Mouse (Mus musculus) adrenal gland, postnatal 10 days (tissue): Measurements from ENCODE around the gene Chd4. TPM values are rescaled to one million over a fixed set of nuclear protein-coding genes. Genes with fewer than 3 reads are reported as not detected.

Source experiments
- DNase-seq: peaks from one replicate; pipeline ENCODE4 v3.0.0; 2021; ENCODE audit warnings: mixed read lengths
- total RNA-seq, 2 experiments: library from RNA; stranded (reverse); gene quantifications; 2 replicates each; pipeline ENCODE4 v1.2.3; 2021

The Chd4 gene
- total RNA-seq, 2 experiments from 2014 or later, result 156 to 198 TPM

DNA sequence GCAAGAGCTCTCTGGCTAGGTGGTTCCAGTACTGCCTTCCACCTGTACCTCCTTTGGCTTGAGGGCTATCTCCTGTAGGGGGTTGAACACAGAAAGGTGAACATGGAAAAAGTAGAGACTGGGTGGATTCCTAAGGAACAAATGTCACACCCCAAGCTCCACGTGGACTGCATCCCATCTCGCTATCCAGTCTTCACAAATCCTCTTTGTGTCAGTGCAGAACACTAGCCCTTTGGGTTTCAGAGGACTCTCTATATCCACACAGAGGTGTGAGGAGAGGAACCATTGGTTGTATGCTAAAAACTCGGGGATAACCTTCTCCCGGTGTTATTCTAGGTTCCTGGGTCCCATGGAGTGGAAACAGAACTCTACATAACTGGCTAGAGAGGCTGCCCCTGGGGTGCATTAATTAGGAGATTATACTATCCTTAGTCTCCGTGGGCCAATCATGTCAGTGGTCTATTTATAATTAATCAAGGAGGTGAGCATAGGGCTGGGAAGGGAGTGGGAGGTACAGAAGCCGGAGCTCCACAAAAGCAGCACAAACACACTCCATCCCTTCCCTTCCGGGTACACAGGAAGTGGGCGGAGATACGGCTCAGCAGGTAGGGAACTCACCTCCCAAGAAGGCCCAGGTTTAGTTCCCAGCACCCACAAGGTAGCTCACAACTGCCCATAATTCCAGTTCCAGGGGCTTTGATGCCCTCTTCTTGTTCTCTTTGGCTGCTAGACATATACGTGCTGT, 5.3 kb upstream of the Chd4 start:
- DNase-seq, result no peak

- DNase-seq, result no peak
Measured at GRCm38 (mm10) chr6:125092372-125092771, 3.4 kb upstream of the Chd4 start.

DNA sequence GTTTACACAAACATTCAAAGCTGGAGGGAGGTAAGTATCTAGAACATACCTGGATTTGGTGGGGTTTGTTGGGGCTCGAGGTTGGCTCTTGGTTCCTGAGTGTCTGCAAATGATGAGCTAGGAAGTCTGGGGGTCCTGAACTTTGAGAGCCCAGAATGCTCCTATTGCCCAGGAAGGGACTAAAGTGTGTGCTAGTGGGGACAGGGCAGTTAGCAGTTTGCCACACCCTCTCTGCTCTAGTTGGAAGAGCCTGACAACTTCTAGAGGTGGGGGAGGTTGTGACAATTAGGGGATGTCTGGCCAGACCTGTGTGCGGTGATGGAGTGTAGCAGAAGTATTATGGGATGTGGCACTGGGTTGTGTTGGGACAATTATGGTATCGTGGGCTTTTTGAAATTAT, 938 bp upstream of the Chd4 start:
- DNase-seq, result no peak

DNA sequence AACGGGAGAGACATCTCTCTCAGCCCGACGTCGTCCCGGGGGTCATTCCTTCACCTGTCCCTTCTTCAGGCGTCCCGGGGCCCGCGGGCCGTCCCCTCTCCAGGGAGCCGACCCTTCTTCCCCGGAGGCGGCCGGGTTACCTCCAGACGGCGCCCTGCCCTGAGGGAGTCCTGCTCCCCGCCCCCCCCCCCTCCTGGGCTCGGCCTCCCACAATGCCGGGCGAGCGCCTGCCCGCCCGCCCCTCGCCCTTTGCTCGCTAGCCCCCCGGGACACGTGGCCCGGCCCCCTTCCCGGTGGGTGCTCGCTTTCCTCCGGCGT, 457 bp downstream of the Chd4 start:
- no peak for DNase-seq

DNA sequence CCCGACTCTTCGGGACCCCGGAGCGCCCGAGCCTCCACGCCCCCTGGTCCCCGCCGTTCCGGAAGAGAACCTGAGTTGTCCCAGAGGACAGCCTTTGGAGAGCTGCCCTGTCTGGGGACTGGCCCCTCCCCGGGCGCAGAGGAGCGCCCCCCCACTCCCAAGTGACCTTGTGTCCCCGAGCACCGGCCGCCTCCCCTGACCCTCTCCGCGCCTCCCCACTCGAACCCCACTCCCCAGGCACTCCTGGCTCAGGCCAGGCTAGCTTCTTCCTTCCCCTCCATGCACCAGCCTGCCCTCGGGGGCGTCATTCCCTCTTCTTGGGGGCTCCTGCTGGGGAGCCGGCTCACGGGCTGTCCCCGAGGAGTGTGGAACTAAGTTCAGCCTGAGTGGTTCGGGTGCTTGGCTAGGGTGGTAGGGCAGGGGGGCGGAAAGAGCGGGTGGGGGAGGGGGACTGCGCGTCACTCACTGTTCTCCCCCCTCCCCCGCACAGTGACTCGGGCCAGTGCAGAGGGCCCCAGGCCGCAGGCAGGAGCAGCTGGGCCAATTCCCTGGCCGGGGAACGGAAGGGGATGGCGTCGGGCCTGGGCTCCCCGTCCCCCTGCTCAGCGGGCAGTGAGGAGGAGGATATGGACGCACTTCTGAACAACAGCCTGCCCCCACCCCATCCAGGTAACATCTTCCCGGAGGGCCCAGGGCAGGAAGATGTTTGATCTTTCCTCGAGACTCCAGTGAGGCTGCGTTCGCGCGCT, 990 bp downstream of the Chd4 start:
- DNase-seq, result peak; percentile 82

- DNase-seq, result no peak
Measured at GRCm38 (mm10) chr6:125097346-125097689, 1.5 kb downstream of the Chd4 start.

DNA sequence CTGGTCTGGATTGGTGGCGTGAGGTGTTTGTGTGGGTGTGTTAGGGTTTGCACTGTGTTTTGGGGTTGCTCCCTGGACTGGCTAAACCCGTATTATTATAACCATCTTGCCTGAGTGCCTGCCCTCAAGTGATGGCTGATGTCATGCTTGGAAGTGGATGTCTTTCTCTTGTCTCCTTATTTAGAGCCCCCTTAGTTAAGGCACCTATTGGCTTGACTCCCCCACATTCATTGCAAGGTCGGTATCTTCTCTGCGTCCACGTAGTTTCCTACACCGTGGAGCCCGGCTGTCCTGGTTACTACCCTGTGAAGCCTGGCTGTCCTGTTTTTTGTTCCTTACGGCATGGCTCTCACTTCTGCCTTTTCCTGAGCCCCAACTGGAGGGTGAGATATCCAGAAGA, 2.2 kb downstream of the Chd4 start:
- DNase-seq, result no peak

DNA sequence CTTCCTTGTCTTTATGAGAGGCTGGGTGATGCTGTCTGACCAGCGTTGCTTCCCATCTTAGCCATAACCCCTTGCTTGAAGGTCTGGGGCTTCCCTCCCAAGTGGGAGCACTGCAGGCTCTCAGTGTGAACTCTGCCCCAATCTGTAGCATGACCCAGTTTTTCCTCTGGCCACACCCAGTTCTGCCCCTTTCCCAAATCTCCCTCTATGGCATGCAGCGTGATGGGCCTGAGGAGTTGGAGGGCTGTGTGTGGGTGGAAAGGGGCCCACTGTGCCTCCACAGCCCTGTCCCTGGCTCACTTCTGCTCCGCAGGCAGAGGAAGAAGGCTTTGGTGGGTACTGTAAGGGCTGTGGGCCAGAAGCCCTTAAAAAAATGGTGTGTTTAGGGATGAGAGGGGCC, 2.7 kb downstream of the Chd4 start:
- DNase-seq, result peak; percentile 37

DNA sequence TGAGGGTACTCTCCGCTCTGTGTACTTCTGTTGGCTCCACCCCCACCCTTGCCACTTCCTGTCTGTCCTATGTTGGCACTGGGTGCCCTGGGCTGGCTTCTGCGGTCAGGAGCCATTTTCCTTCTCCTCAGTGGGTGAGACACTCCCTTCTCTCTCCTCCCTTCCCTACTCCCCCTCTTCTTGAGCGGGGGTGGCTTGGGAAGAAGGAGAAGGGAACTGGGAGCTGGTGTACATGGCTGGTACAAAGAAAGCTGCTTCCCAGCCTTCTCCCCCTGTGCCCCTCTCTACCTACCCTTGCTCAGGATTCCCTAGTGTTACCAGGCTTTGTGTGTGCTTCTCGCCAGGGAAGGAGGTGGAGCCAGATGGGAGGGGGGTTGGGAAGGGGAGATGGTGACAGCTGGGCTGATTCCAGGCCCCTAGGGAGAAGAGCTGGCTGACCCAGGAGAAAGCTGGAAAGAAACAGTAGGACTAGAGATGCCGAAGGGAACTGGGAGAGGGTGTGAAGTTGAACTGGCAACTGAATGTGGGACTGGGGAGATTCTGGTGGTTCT, 3.7 kb downstream of the Chd4 start:
- peak; percentile 66 for DNase-seq

DNA sequence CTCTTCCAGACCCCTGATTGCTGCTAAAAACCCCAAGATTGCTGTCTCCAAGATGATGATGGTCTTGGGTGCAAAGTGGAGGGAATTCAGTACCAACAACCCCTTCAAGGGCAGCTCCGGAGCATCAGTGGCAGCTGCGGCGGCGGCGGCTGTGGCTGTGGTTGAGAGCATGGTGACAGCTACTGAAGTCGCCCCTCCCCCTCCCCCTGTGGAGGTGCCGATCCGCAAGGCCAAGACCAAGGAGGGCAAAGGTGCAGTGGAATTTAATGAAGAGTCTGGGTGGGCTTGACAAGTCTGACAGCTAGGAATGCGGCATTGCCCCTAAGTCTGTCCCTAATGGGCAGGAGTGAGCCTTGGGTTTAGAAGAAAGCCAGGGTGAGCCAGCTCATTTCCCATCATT, 5.7 kb downstream of the Chd4 start:
- no peak for DNase-seq

GRCm38 (mm10) chr6:125104223-125104622, 8.4 kb downstream of the Chd4 start:
- no peak for DNase-seq

- DNase-seq, result no peak
Measured at GRCm38 (mm10) chr6:125107705-125108104, 11.9 kb downstream of the Chd4 start.

GRCm38 (mm10) chr6:125109371-125109770, 13.6 kb downstream of the Chd4 start:
- DNase-seq, result no peak

DNA sequence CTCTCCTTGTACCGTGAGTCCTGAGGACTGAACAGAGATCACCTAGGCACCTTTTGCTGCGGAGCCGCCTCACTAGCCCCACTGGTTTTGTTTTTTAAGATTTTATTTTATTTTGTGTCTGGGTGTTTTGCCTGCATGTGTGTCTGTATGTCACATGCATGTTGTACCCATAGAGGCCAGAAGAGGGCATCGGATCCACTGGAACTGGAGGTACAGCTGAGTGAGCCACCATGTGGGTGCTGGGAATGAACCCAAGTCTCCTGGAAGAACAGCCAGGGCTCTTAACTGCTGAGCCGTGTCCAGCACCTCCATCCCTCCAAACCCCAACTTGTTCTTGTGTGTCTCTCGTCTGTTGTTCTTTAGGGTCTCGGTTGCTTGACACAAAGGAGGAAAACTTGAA, 15.1 kb downstream of the Chd4 start:
- DNase-seq, result peak; percentile 59

DNA sequence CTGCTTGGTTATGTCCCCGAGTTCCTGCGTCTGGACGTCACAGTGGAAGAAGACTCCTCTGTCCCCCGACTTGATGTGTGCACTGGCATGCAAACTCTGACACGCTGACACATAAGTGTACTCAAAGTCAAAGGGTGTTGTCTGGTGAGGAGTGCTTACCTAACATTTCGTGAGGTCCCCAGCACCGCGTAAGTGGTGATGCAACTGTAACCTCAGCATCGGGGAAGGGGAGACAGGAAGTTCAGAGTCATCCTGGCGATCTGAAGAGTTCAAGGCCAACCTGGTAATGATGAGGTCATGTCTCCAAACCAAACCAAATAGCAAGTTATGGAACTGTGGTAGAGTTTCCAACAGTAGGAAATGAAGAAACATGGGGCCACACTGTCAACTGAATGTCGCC, 16.8 kb downstream of the Chd4 start:
- DNase-seq, result no peak

DNA sequence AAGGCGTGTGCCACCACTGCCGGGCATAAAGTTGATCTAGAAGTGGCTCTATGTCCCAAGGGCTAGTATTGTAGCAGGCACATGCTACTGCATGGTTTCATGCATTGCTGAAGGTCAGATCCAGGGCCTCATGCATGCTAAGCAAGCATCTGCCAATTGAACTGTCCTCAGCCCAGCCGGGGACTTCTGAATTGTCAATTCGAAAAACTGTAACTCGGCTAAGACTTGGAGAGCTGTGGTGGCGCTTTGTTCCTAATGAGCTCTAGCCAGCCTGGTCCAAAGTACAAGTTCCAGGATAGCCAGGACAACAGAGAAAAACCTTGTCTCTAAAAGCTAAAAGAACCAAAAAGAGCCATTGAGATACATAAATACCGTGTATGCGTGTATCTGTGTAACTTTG, 23.6 kb downstream of the Chd4 start:
- DNase-seq, result no peak

DNA sequence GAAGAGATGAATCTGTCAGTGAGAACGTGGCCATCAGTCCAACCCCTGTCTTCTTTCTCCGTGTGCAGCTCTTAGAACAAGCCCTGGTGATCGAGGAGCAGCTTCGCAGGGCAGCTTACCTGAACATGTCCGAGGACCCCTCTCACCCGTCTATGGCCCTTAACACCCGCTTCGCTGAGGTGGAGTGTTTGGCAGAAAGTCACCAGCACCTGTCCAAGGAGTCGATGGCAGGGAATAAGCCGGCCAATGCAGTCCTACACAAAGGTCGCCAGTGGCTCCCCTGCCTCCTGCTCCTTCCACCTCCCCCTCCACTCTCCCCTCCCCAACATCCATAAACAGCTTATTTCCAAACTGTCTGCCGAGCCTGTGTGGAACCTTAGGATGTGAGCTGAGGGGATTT, 32.9 kb downstream of the Chd4 start:
- DNase-seq, result no peak

DNA sequence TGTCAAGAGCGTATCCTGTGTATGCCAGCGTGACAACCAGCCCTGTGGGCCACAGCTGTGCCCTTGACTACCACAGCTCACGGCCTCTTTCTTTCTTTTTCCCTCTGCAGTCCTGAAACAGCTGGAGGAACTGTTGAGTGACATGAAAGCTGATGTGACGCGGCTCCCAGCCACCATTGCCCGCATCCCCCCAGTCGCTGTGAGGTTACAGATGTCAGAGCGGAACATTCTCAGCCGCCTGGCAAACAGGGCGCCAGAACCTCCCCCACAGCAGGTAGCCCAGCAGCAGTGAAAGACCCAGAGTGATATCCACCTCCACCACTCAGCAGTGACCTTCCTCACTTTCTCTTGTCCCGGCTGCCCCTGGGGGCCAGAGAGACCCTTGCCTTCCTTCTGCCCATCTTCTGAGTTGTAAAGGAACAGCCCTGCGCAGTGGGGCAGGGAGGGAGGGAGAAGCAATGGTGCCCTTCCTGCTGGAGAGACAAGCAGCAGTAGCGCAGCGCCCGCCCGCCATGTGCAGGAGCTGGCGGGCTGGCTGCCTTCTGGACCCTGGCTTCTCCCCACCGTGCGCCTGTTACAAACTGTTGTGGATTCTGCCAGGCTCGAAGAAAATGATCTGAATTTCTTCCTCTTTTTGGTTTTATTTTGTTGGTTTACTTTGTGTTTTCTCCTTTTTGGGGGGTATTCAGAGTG, 34.1 kb downstream of the Chd4 start:
- no peak for DNase-seq

GRCm38 (mm10) chr6:125131302-125132156, 35.7 kb downstream of the Chd4 start, which contains the start of gene Nop2:
Gene Nop2 (plus strand): TSS chr6:125131909.
- DNase-seq, result peak; percentile 92

DNA sequence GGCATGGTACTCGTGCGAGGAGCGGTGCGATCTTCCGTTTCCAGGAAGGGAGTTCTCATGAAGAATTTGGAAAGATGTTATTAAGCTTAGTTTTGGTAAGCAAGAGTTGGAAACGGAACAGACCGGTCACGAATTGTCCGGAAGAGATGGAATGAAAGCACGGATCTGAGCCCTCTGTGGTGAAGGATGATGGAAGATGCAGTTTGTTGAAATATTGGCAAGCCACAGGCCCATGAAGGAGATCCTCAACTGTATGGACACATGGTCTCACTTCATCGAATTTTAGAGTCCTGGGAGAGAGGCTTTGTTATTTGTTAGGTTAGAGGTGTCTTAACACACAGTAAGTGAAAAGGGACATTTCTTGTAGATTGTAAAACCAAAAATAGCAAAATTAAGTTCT, 36.7 kb downstream of the Chd4 start:
- DNase-seq, result no peak

DNA sequence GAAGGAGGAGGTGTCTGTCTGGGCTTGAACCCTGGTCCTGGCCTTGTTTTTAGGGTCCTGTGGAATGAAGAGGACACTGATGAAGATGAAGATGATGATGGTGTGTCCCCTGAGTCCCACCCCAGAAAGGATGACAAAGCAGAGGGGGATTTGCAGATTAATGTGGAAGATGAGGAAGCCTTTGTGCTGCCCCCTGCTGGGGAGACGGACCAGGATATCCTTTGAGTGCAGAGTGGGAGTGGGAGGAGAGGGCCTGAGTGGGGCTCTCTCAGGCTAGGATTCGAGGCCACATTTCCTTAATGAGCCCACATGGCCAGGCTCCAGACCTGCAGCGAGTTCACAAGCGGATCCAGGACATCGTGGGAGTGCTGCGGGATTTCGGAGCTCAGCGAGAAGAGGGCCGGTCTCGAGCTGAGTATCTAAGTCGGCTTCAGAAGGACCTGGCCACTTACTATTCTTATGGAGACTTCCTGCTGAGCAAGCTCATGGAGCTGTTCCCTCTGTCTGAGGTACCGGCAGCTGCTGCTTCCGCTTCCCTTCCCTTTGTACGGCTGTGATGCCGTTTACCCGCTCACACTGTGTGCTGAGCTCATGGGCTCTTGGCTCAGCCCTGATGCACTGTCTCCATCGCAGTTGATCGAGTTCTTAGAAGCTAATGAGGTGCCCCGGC, 41.4 kb downstream of the Chd4 start:
- DNase-seq, result peak; percentile 56

DNA sequence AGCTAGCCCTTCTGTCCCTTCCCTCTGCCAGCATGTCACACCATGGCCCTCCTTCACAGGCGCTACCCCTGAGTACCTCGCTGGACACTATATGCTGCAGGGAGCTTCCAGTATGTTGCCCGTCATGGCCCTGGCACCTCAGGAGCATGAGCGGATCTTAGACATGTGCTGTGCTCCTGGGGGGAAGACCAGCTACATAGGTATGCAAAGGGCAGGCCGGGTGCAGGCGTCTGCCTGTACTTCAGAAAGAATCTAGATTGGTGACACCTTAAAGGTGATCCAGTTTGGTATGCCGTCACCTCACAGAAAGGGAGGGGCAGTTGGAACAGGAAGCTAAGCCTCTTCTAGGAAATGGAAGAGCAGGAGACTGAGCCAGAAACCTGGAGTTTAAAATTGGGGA, 44.0 kb downstream of the Chd4 start:
- DNase-seq, result no peak
